Mouse (Mus musculus) limb, embryonic 13.5 days (tissue): ENCODE measurements around the gene Ndufa1. TPM values are rescaled to one million over a fixed set of nuclear protein-coding genes. Genes with fewer than 3 reads are reported as not detected.
"Not testable (repeated sequence)": the region's sequence is repeated elsewhere in the genome, so short reads cannot be mapped to it uniquely, and the experiment has no call there.

Experiments
- ATAC-seq: fragments of 200-750 bp; cut with Nextera tagmentation; 2 replicates; pipeline ENCODE4 v1.8.0; 2017; ENCODE audit warnings: low read depth, moderate number of reproducible peaks, moderate TSS enrichment; ENCODE audit not compliant: low FRiP score
- H3K27ac ChIP-seq: fragments of 300-500 bp; sonication (generic); 2 replicates; pipeline ENCODE4 v1.5.1; 2015; ENCODE audit warnings: inconsistent platforms, mild to moderate bottlenecking, moderate library complexity
- H3K27me3 ChIP-seq: fragments of 300-500 bp; sonication (generic); 2 replicates; pipeline ENCODE4 v1.6.1; 2015; ENCODE audit warnings: mild to moderate bottlenecking, inconsistent platforms
- H3K36me3 ChIP-seq: fragments of 300-500 bp; sonication (generic); 2 replicates; pipeline ENCODE4 v1.6.1; 2015; ENCODE audit warnings: inconsistent platforms, mild to moderate bottlenecking, moderate library complexity
- H3K4me1 ChIP-seq: fragments of 300-500 bp; sonication (generic); 2 replicates; pipeline ENCODE4 v1.6.1; 2015; ENCODE audit warnings: inconsistent platforms
- H3K4me2 ChIP-seq: fragments of 300-500 bp; sonication (generic); replicated peaks from 2 replicates; pipeline ENCODE4 v1.6.1; 2015; ENCODE audit warnings: inconsistent platforms, mild to moderate bottlenecking, moderate library complexity
- H3K4me3 ChIP-seq: fragments of 300-500 bp; sonication (generic); 2 replicates; pipeline ENCODE4 v1.5.1; 2015; ENCODE audit warnings: moderate library complexity, mild to moderate bottlenecking, inconsistent platforms
- H3K9ac ChIP-seq: fragments of 300-500 bp; sonication (generic); 2 replicates; pipeline ENCODE4 v1.6.1; 2015; ENCODE audit warnings: mild to moderate bottlenecking, inconsistent platforms
- H3K9me3 ChIP-seq: fragments of 300-500 bp; sonication (generic); 2 replicates; pipeline ENCODE4 v1.6.1; 2016; ENCODE audit warnings: inconsistent platforms
- WGBS: fragments of 180-500 bp; shearing (Covaris S2); methylation state at CpG from one replicate; pipeline ENCODE4 v1.1.7; 2015; 5-methylcytosine and 5-hydroxymethylcytosine counted together
- polyA plus RNA-seq: library from polyadenylated mRNA; unstranded; fragments of >200 nt; fragmentation: Nextera tagmentation; extraction: Ambion mirVana; gene quantifications from 2 replicates; pipeline ENCODE4 v1.2.1, GENCODE M21; 2015

Ndufa1 gene
- 459 and 474 TPM in 2 replicates for polyA plus RNA-seq

DNA sequence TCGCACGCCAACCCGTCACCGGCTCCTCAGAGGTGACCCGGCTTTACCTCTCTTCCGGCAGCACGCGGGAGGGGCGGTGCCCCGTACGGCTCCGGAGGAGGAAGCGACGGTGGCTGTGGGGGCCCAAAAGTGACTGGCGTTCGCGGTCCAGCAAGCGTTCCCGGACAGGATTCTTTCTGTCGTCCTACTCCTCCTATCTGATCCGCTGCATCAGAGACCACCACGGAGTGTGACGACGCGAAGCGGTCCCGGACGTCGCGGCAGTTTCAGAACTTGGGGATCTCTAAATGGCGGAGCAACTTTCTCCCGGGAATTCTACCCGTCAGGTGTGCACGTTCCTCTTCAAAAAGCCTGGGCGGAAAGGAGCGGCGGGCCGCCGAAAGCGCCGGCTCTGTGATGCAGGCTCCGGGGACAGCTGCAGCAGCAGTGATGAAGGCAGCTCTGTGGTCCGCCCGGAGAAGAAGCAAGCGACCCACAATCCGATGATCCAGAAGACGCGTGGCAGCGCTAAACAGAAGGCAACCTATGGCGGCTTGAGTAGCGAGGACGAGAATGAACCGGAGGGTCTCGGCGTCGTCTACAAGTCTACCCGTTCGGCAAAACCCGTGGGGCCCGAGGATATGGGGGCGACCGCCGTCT is at the start of gene Ndufa1, which contains the start of gene Rnf113a1:
TSS of gene Ndufa1 (minus strand) at position 59 of the 639 bp plus-strand sequence.
TSS of gene Rnf113a1 (plus strand) at position 141 of the 639 bp plus-strand sequence.
- peak within 1 kb of the TSS; percentile 22; the same call in 1 of the 2 replicates for H3K27ac ChIP-seq
- H3K4me1 ChIP-seq = no peaks in the 10 kb centered on the region

GRCm38 (mm10) chrX:37222158-37222557 is 31.2 kb upstream of the Ndufa1 start, which contains the start of gene Rhox1:
Rhox1 (minus strand) TSS chrX:37222258.
- WGBS = 65% methylated on average over 1 of the region's 1 CpGs
- not testable (repeated sequence) for H3K27ac ChIP-seq, H3K36me3 ChIP-seq, H3K27me3 ChIP-seq, H3K9ac ChIP-seq, H3K9me3 ChIP-seq, H3K4me3 ChIP-seq, H3K4me1 ChIP-seq, ATAC-seq, H3K4me2 ChIP-seq

More for the DNA sequence above, at the start of gene Ndufa1, which contains the start of gene Rnf113a1:
- WGBS = 15% methylated on average over 60 of the region's 63 CpGs
- Histone ChIP-seq H3K9ac (peak within 1 kb of the TSS; percentile 62), H3K4me2 (peak within 1 kb of the TSS; percentile 67), H3K27me3 (no peaks in the 10 kb centered on the region), H3K4me3 (peak within 1 kb of the TSS; percentile 56), H3K36me3 (no peaks in the 10 kb centered on the region), H3K9me3 (no peaks in the 10 kb centered on the region)
- peak; percentile 92 for ATAC-seq

DNA sequence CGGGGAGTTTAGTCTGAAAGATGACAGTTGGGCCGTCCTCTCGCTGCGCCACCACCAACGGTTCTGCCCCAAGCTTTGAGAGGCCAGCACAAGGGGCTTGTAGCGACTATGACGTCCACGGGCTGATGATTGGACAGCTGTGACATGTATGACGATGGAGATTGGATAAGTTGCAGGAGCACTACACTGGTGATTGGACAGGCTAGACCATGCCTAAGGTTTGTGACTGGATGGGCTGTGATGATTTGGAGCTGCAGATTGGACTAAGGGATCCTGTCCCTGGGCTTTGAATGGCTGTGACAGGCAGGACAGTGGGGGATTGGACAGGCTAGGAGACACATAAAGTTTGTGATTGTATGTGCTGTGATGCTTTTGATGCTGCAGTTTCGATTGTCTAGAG is 20.0 kb upstream of the Ndufa1 start, which contains the start of gene Gm9:
TSS of gene Gm9 (minus strand) at position 101 of the 400 bp plus-strand sequence.
- Histone ChIP-seq H3K4me2 (no peak within 1 kb of the TSS), H3K27ac (no peak within 1 kb of the TSS), H3K4me1 (no peaks in the 10 kb centered on the region), H3K27me3 (no peaks in the 10 kb centered on the region), H3K9ac (no peak within 1 kb of the TSS), H3K4me3 (no peak within 1 kb of the TSS), H3K36me3 (no peaks in the 10 kb centered on the region), H3K9me3 (no peaks in the 10 kb centered on the region)
- no peak for ATAC-seq
- 88% methylated on average over 10 of the region's 10 CpGs for WGBS

DNA sequence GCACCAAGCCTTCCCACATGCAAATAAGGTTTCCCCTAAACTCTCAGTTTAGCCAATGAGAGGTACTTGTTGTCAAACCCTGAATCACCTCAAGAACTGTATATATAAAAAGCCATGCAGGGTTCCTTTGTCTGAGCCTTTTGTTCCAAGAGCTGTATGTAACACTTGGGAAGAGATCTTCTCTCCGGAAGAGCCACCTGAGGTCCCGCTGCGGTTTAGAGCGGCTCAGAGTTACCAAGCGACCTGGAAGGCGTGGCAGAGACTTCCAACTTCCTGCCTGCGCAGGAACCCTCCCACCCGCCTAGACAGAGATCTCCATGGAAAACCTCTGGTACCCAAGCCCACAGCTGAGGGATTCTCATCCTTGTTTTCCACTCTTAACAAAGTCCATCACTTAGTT is 7.7 kb upstream of the Ndufa1 start:
- H3K4me3 ChIP-seq = no peak overlapping the region
- H3K36me3 ChIP-seq = no peaks in the 10 kb centered on the region
- no peak for ATAC-seq
- 66% methylated on average over 8 of the region's 8 CpGs for WGBS
- H3K27me3 ChIP-seq = no peaks in the 10 kb centered on the region
- H3K27ac ChIP-seq = no peak overlapping the region
- no peak overlapping the region for H3K9ac ChIP-seq
- no peak overlapping the region for H3K4me2 ChIP-seq
- no peaks in the 10 kb centered on the region for H3K9me3 ChIP-seq
- H3K4me1 ChIP-seq = no peaks in the 10 kb centered on the region

DNA sequence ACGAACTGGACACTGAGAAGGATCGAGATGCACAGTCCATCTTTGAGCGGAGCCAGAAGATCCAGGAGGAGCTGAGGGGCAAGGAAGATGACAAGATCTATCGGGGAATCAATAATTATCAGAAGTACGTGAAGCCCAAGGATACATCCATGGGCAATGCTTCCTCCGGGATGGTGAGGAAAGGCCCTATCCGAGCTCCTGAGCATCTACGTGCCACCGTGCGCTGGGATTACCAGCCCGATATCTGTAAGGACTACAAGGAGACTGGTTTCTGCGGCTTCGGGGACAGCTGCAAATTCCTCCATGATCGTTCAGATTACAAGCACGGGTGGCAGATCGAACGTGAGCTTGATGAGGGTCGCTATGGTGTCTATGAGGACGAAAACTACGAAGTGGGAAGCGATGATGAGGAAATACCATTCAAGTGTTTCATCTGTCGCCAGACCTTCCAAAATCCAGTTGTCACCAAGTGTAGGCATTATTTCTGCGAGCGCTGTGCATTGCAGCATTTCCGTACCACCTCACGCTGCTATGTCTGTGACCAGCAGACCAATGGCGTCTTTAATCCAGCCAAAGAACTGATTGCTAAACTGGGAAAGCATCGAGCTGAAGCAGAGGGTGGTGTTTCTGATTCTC is 899 bp upstream of the Ndufa1 start:
- peak overlapping the region; percentile 56 for H3K4me3 ChIP-seq
- WGBS = 22% methylated on average over 28 of the region's 28 CpGs
- H3K4me2 ChIP-seq = peak overlapping the region; percentile 67
- ATAC-seq = no peak
- H3K27me3 ChIP-seq = no peaks in the 10 kb centered on the region
- no peak overlapping the region for H3K27ac ChIP-seq
- H3K36me3 ChIP-seq = no peaks in the 10 kb centered on the region
- H3K9ac ChIP-seq = peak overlapping the region; percentile 62
- H3K9me3 ChIP-seq = no peaks in the 10 kb centered on the region
- no peaks in the 10 kb centered on the region for H3K4me1 ChIP-seq

DNA sequence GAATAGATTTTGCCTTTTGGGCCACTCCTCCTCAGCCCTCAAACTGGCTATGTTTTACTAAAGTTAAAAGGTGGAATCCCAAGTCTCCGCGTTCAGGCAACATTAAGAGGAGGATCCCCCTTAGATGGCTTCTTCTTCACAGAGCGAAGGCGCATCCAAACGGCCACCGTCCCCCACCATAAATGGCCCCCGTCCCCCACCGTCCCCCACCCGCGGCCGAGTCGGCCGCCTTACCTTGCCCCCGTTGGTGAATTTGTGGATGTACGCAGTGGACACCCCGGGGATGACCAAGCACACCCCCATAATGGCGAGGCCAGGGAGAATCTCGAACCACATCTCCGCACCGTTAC is 233 bp downstream of the Ndufa1 start:
- H3K27ac ChIP-seq = no peak overlapping the region
- H3K4me1 ChIP-seq = no peaks in the 10 kb centered on the region
- peak overlapping the region; percentile 62 for H3K9ac ChIP-seq
- no peaks in the 10 kb centered on the region for H3K27me3 ChIP-seq
- H3K36me3 ChIP-seq = no peaks in the 10 kb centered on the region
- H3K4me3 ChIP-seq = peak overlapping the region; percentile 56
- 15% methylated on average over 20 of the region's 20 CpGs for WGBS
- H3K9me3 ChIP-seq = no peaks in the 10 kb centered on the region
- peak overlapping the region; percentile 67 for H3K4me2 ChIP-seq
- ATAC-seq = 0 out of 2 replicates have a peak, but pooled peaks have one; percentile 9

GRCm38 (mm10) chrX:37184401-37184800 is 6.6 kb downstream of the Ndufa1 start:
- H3K9me3 ChIP-seq, H3K27me3 ChIP-seq, H3K27ac ChIP-seq, ATAC-seq, H3K36me3 ChIP-seq, H3K9ac ChIP-seq, H3K4me3 ChIP-seq, H3K4me1 ChIP-seq, H3K4me2 ChIP-seq: not testable (repeated sequence)
- WGBS = 73% methylated on average over 8 of the region's 8 CpGs

GRCm38 (mm10) chrX:37168742-37169141 is 22.2 kb downstream of the Ndufa1 start, which contains the start of gene Akap14:
Akap14 (minus strand) TSS chrX:37168842.
- no peaks in the 10 kb centered on the region for H3K9me3 ChIP-seq
- WGBS = 69% methylated on average over 5 of the region's 5 CpGs
- no peaks in the 10 kb centered on the region for H3K27me3 ChIP-seq
- no peak within 1 kb of the TSS for H3K27ac ChIP-seq
- no peak within 1 kb of the TSS for H3K4me2 ChIP-seq
- no peaks in the 10 kb centered on the region for H3K36me3 ChIP-seq
- H3K9ac ChIP-seq = no peak within 1 kb of the TSS
- no peak for ATAC-seq
- no peak within 1 kb of the TSS for H3K4me3 ChIP-seq
- H3K4me1 ChIP-seq = no peaks in the 10 kb centered on the region

GRCm38 (mm10) chrX:37167085-37167484 is 23.9 kb downstream of the Ndufa1 start:
- ATAC-seq = no peak
- no peaks in the 10 kb centered on the region for H3K4me1 ChIP-seq
- no peak overlapping the region for H3K4me3 ChIP-seq
- H3K27me3 ChIP-seq = no peaks in the 10 kb centered on the region
- H3K9me3 ChIP-seq = no peaks in the 10 kb centered on the region
- no peaks in the 10 kb centered on the region for H3K36me3 ChIP-seq
- H3K27ac ChIP-seq = no peak overlapping the region
- 35% methylated on average over 3 of the region's 3 CpGs for WGBS
- H3K4me2 ChIP-seq = no peak overlapping the region
- no peak overlapping the region for H3K9ac ChIP-seq

DNA sequence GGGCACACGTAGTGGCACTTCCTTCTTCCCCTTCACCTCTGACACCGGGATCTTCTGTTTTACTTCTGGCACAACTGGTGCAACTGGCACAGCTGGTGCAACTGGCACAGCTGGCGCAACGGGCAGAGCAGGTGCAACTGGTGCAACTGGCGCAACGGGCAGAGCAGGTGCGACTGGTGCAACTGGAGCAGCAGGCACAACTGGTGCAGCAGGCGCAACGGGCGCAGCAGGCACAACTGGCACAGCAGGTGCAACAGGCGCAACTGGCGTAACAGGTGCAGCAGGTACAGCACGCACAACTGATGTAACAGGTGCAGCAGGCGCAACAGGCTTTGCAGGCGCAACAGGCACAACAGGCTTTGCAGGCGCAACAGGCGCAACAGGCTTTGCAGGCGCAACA is 27.8 kb downstream of the Ndufa1 start:
- no peak for ATAC-seq
- H3K9me3 ChIP-seq = no peaks in the 10 kb centered on the region
- no peak overlapping the region for H3K9ac ChIP-seq
- no peak overlapping the region for H3K27ac ChIP-seq
- H3K27me3 ChIP-seq = no peaks in the 10 kb centered on the region
- H3K4me2 ChIP-seq = no peak overlapping the region
- no peaks in the 10 kb centered on the region for H3K4me1 ChIP-seq
- no peaks in the 10 kb centered on the region for H3K36me3 ChIP-seq
- no peak overlapping the region for H3K4me3 ChIP-seq
- 76% methylated on average over 18 of the region's 18 CpGs for whole genome bisulfite sequencing

GRCm38 (mm10) chrX:37161169-37161568 is 29.8 kb downstream of the Ndufa1 start:
- ATAC-seq = no peak
- Histone ChIP-seq H3K9ac (no peak overlapping the region), H3K4me2 (no peak overlapping the region), H3K27me3 (no peaks in the 10 kb centered on the region), H3K9me3 (no peaks in the 10 kb centered on the region), H3K36me3 (no peaks in the 10 kb centered on the region), H3K4me1 (no peaks in the 10 kb centered on the region), H3K4me3 (no peak overlapping the region), H3K27ac (no peak overlapping the region)
- WGBS = 76% methylated on average over 10 of the region's 10 CpGs

GRCm38 (mm10) chrX:37157839-37158238 is 33.1 kb downstream of the Ndufa1 start:
- H3K4me2 ChIP-seq = no peak overlapping the region
- H3K9me3 ChIP-seq = no peaks in the 10 kb centered on the region
- no peak for ATAC-seq
- peaks cover 15% of the 10 kb centered on the region for H3K36me3 ChIP-seq
- 59% methylated on average over 4 of the region's 4 CpGs for WGBS
- no peak overlapping the region for H3K27ac ChIP-seq
- no peaks in the 10 kb centered on the region for H3K4me1 ChIP-seq
- no peak overlapping the region for H3K9ac ChIP-seq
- no peaks in the 10 kb centered on the region for H3K27me3 ChIP-seq
- H3K4me3 ChIP-seq = no peak overlapping the region
